Mouse (Mus musculus) liver, embryonic 11.5 days (tissue): ENCODE data around the gene Rasal3. TPM values are rescaled to one million over a fixed set of nuclear protein-coding genes. Genes with fewer than 3 reads are reported as not detected.

ENCODE experiments used
- ATAC-seq: fragments of 200-750 bp; cut with Nextera tagmentation; replicated peaks from 2 replicates; pipeline ENCODE4 v1.8.0; 2017; ENCODE audit warnings: moderate number of reproducible peaks, mild to moderate bottlenecking, moderate TSS enrichment, moderate library complexity; ENCODE audit not compliant: low FRiP score
- DNase-seq: peaks from one replicate; pipeline ENCODE4 v3.0.0-alpha.2; 2017; ENCODE audit warnings: low spot score
- H3K27ac ChIP-seq: fragments of 300-500 bp; sonication (generic); 2 replicates; pipeline ENCODE4 v1.5.1; 2014; ENCODE audit warnings: mild to moderate bottlenecking, low read depth, low read length, control low read depth
- H3K27me3 ChIP-seq: fragments of 300-500 bp; sonication (generic); replicated peaks from 2 replicates; pipeline ENCODE4 v1.6.1; 2014; ENCODE audit warnings: low read length, mixed read lengths; ENCODE audit not compliant: control insufficient read depth, insufficient read depth
- H3K36me3 ChIP-seq: fragments of 300-500 bp; sonication (generic); 2 replicates; pipeline ENCODE4 v1.6.1; 2014; ENCODE audit warnings: mild to moderate bottlenecking, low read length, moderate library complexity, mixed read lengths; ENCODE audit not compliant: control insufficient read depth, insufficient read depth
- H3K4me1 ChIP-seq: fragments of 300-500 bp; sonication (generic); replicated peaks from 2 replicates; pipeline ENCODE4 v1.6.1; 2014; ENCODE audit warnings: low read length, mixed read lengths; ENCODE audit not compliant: control insufficient read depth, insufficient read depth
- H3K4me2 ChIP-seq: fragments of 300-500 bp; sonication (generic); 2 replicates; pipeline ENCODE4 v1.6.1; 2014; ENCODE audit warnings: mild to moderate bottlenecking, control low read depth, moderate library complexity
- H3K4me3 ChIP-seq: fragments of 300-500 bp; sonication (generic); 2 replicates; pipeline ENCODE4 v1.5.1; 2014; ENCODE audit warnings: low read depth, low read length, control low read depth
- H3K9ac ChIP-seq: fragments of 300-500 bp; sonication (generic); 2 replicates; pipeline ENCODE4 v1.6.1; 2014; ENCODE audit warnings: low read depth, low read length, control low read depth
- H3K9me3 ChIP-seq: fragments of 300-500 bp; sonication (generic); 2 replicates; pipeline ENCODE4 v1.6.1; 2016; ENCODE audit warnings: low read length, inconsistent platforms, mixed read lengths; ENCODE audit not compliant: control insufficient read depth
- WGBS: fragments of 180-500 bp; shearing (Covaris S2); extraction: QIAGEN DNeasy Blood & Tissue Kit; methylation state at CpG from one replicate; pipeline ENCODE4 v1.1.7; 2014; 5-methylcytosine and 5-hydroxymethylcytosine counted together
- polyA plus RNA-seq: library from polyadenylated mRNA; unstranded; fragments of >200 nt; fragmentation: Nextera tagmentation; extraction: Ambion mirVana; gene quantifications from 2 replicates; pipeline ENCODE4 v1.2.1, GENCODE M21; 2014

The Rasal3 gene
- polyA plus RNA-seq, 1 experiment from 2014 or later: 8.7 TPM

GRCm38 (mm10) chr17:32383661-32384060 is 19.7 kb downstream of the Rasal3 start:
- H3K9ac ChIP-seq: no peak overlapping the region
- H3K27ac ChIP-seq: no peak overlapping the region

GRCm38 (mm10) chr17:32382576-32382975 is 20.8 kb downstream of the Rasal3 start:
- no peaks in the 10 kb centered on the region for H3K9me3 ChIP-seq
- ATAC-seq (no peak), DNase-seq (no peak)
- peaks cover 1% of the 10 kb centered on the region; the same call in 1 of the 2 replicates for H3K36me3 ChIP-seq
- no peak overlapping the region for H3K4me2 ChIP-seq
- no peak overlapping the region for H3K4me3 ChIP-seq
- 83% methylated on average over 7 of the region's 7 CpGs for WGBS
- no peak overlapping the region for H3K27ac ChIP-seq
- H3K27me3 ChIP-seq: no peaks in the 10 kb centered on the region
- H3K9ac ChIP-seq: no peak overlapping the region
- 0 out of 2 replicates have a peak, but pooled peaks cover 3% of the 10 kb centered on the region for H3K4me1 ChIP-seq

More at GRCm38 (mm10) chr17:32383661-32384060, 19.7 kb downstream of the Rasal3 start:
- no peaks in the 10 kb centered on the region for H3K36me3 ChIP-seq
- H3K4me1 ChIP-seq: peaks cover 4% of the 10 kb centered on the region; the same call in 1 of the 2 replicates
- no peaks in the 10 kb centered on the region for H3K27me3 ChIP-seq
- ATAC-seq (no peak), DNase-seq (no peak)
- H3K4me2 ChIP-seq: no peak overlapping the region
- H3K4me3 ChIP-seq: no peak overlapping the region
- no peaks in the 10 kb centered on the region for H3K9me3 ChIP-seq
- 86% methylated on average over 5 of the region's 5 CpGs for WGBS

GRCm38 (mm10) chr17:32378786-32379185 is 24.6 kb downstream of the Rasal3 start:
- DNase-seq: no peak
- no peak for ATAC-seq
- Histone ChIP-seq H3K9ac (no peak overlapping the region), H3K4me3 (no peak overlapping the region), H3K4me2 (no peak overlapping the region), H3K9me3 (no peaks in the 10 kb centered on the region), H3K36me3 (peaks cover 9% of the 10 kb centered on the region; the same call in 1 of the 2 replicates), H3K27ac (no peak overlapping the region), H3K4me1 (peaks cover 15% of the 10 kb centered on the region), H3K27me3 (no peaks in the 10 kb centered on the region)
- 75% methylated on average over 2 of the region's 2 CpGs for WGBS

GRCm38 (mm10) chr17:32377137-32377536 is 26.2 kb downstream of the Rasal3 start:
- ATAC-seq (peak; percentile 63; the same call in 1 of the 2 replicates), DNase-seq (no peak)
- Histone ChIP-seq H3K27me3 (no peaks in the 10 kb centered on the region), H3K4me1 (peaks cover 15% of the 10 kb centered on the region), H3K9ac (no peak overlapping the region), H3K9me3 (no peaks in the 10 kb centered on the region), H3K36me3 (peaks cover 9% of the 10 kb centered on the region; the same call in 1 of the 2 replicates), H3K4me2 (0 out of 2 replicates have a peak overlapping the region, but pooled peaks have one; percentile 9), H3K4me3 (no peak overlapping the region), H3K27ac (no peak overlapping the region)
- WGBS: 68% methylated on average over 9 of the region's 9 CpGs

GRCm38 (mm10) chr17:32376475-32376874 is 26.9 kb downstream of the Rasal3 start:
- no peaks in the 10 kb centered on the region for H3K9me3 ChIP-seq
- no peak overlapping the region for H3K9ac ChIP-seq
- peaks cover 15% of the 10 kb centered on the region for H3K4me1 ChIP-seq
- ATAC-seq (no peak), DNase-seq (no peak)
- peaks cover 9% of the 10 kb centered on the region; the same call in 1 of the 2 replicates for H3K36me3 ChIP-seq
- H3K4me3 ChIP-seq: no peak overlapping the region
- no peaks in the 10 kb centered on the region for H3K27me3 ChIP-seq
- no peak overlapping the region for H3K4me2 ChIP-seq
- peak overlapping the region; percentile 32; the same call in 1 of the 2 replicates for H3K27ac ChIP-seq
- 86% methylated on average over 15 of the region's 15 CpGs for WGBS

GRCm38 (mm10) chr17:32368991-32369578 is 34.3 kb downstream of the Rasal3 start:
- peak overlapping the region; percentile 50 for H3K4me3 ChIP-seq
- peak overlapping the region; percentile 54 for H3K9ac ChIP-seq
- ATAC-seq: peak; percentile 67
- H3K27me3 ChIP-seq: no peaks in the 10 kb centered on the region
- H3K27ac ChIP-seq: peak overlapping the region; percentile 71
- WGBS: 16% methylated on average over 12 of the region's 17 CpGs
- H3K4me1 ChIP-seq: peaks cover 18% of the 10 kb centered on the region
- H3K4me2 ChIP-seq: peak overlapping the region; percentile 72
- H3K36me3 ChIP-seq: no peaks in the 10 kb centered on the region
- no peak for DNase-seq
- H3K9me3 ChIP-seq: no peaks in the 10 kb centered on the region

- Histone ChIP-seq H3K4me3 (no peak overlapping the region), H3K4me1 (peaks cover 27% of the 10 kb centered on the region), H3K9me3 (no peaks in the 10 kb centered on the region), H3K9ac (no peak overlapping the region), H3K27me3 (no peaks in the 10 kb centered on the region), H3K4me2 (no peak overlapping the region), H3K36me3 (no peaks in the 10 kb centered on the region), H3K27ac (no peak overlapping the region)
- ATAC-seq: no peak
- DNase-seq: no peak
- WGBS: 87% methylated on average over 11 of the region's 11 CpGs
Measured at GRCm38 (mm10) chr17:32367706-32368105, 35.7 kb downstream of the Rasal3 start.

- DNase-seq: no peak
- ATAC-seq: peak; percentile 73
- peak overlapping the region; percentile 92 for H3K4me2 ChIP-seq
Measured at GRCm38 (mm10) chr17:32365296-32365695, 38.1 kb downstream of the Rasal3 start.

GRCm38 (mm10) chr17:32364850-32365249 is 38.5 kb downstream of the Rasal3 start:
- H3K27me3 ChIP-seq: no peaks in the 10 kb centered on the region
- peaks cover 31% of the 10 kb centered on the region for H3K4me1 ChIP-seq
- H3K4me3 ChIP-seq: peak overlapping the region; percentile 96
- 44% methylated on average over 5 of the region's 5 CpGs for WGBS
- H3K9ac ChIP-seq: peak overlapping the region; percentile 96
- 0 out of 2 replicates have a peak, but pooled peaks have one; percentile 4 for ATAC-seq
- peak overlapping the region; percentile 92 for H3K4me2 ChIP-seq
- peaks cover 20% of the 10 kb centered on the region for H3K36me3 ChIP-seq
- DNase-seq: no peak
- H3K9me3 ChIP-seq: no peaks in the 10 kb centered on the region
- peak overlapping the region; percentile 81 for H3K27ac ChIP-seq

More at GRCm38 (mm10) chr17:32365296-32365695, 38.1 kb downstream of the Rasal3 start:
- peaks cover 31% of the 10 kb centered on the region for H3K4me1 ChIP-seq
- no peaks in the 10 kb centered on the region for H3K9me3 ChIP-seq
- H3K27ac ChIP-seq: peak overlapping the region; percentile 81
- 32% methylated on average over 1 of the region's 1 CpGs for WGBS
- H3K4me3 ChIP-seq: peak overlapping the region; percentile 96
- H3K36me3 ChIP-seq: peaks cover 16% of the 10 kb centered on the region
- no peaks in the 10 kb centered on the region for H3K27me3 ChIP-seq
- H3K9ac ChIP-seq: no peak overlapping the region; the same call in 1 of the 2 replicates
